Comparison of ENCODE assay signal across 27 mouse cellular contexts in genomic region chr3:52845166-52845565, GRCm38 (mm10).
DNase-seq lines count a peak whose midpoint lies in the region; ATAC-seq and TF ChIP-seq lines count a peak whose summit lies in the region.
"Had no signal": no experiment of that assay in that cellular context is flagged by ENCODE, and none has a peak within 500 bp of the region (broad histone marks: within the 10 kb centered on the region; RNA-seq: fewer than 3 reads in every experiment).

No protein-coding gene starts in this region.

- no peak for TF ChIP-seq POLR2A in thymus, adult 2 months (IDR thresholded peaks at IDR 0.05; ENCODE audit: control insufficient read depth, extremely low read depth, insufficient read depth, low read length, poor library complexity)

- no peak overlapping the region for H3K4me3 ChIP-seq in thymus, adult 2 months (ENCODE audit: control insufficient read depth, insufficient read depth, low read length)
- H3K4me3 ChIP-seq in heart, embryonic 11.5 days (ENCODE audit: low read depth, low read length): no peak overlapping the region
- H3K4me3 ChIP-seq: embryonic facial prominence, embryonic 12.5 days; embryonic facial prominence, embryonic 15.5 days; gastrocnemius, adult 2 months; heart, embryonic 13.5 days had no signal

- no peak for ATAC-seq in heart, embryonic 11.5 days (replicated peaks; ENCODE audit: insufficient number of reproducible peaks, low FRiP score, low TSS enrichment)
- ATAC-seq: forebrain, embryonic 14.5 days; forebrain, postnatal 0 days; hindbrain, postnatal 0 days; Patski had no signal

- no peak overlapping the region for H3K4me2 ChIP-seq in heart, embryonic 11.5 days
- H3K4me2 ChIP-seq: embryonic facial prominence, embryonic 12.5 days; embryonic facial prominence, embryonic 15.5 days; heart, embryonic 13.5 days; hindbrain, embryonic 14.5 days had no signal

- H3K9me3 ChIP-seq in heart, embryonic 11.5 days (replicated peaks; ENCODE audit: control insufficient read depth, low read length): no peaks in the 10 kb centered on the region
- H3K9me3 ChIP-seq: embryonic facial prominence, embryonic 12.5 days; embryonic facial prominence, embryonic 15.5 days; heart, embryonic 13.5 days had no signal

- no peaks in the 10 kb centered on the region for H3K27me3 ChIP-seq in thymus, adult 2 months (ENCODE audit: control insufficient read depth, insufficient read depth, low read length)
- no peaks in the 10 kb centered on the region for H3K27me3 ChIP-seq in heart, embryonic 11.5 days (ENCODE audit: control insufficient read depth, insufficient read depth, low read length)
- H3K27me3 ChIP-seq: CH12.LX; embryonic facial prominence, embryonic 12.5 days; heart, embryonic 13.5 days; Patski had no signal

- peak; percentile 25 for DNase-seq in thymus, adult 2 months
- DNase-seq in thymus, adult 18-20 months: no peak
- peak; percentile 35 for DNase-seq in naive thymus-derived CD4-positive, alpha-beta T cell, adult 2 months (ENCODE audit: low read depth)
- peak; percentile 58 for DNase-seq in thymus, postnatal 14 days
- DNase-seq in left cerebral cortex, postnatal 36 days (ENCODE audit: low spot score in 2 of 2): no peak
- no peak for DNase-seq in adrenal gland, postnatal 10 days
- DNase-seq: adrenal gland, postnatal 14 days; cerebellum, adult 11 months; cerebellum, adult 2 months; cerebellum, adult 9-11 months; cerebellum, postnatal 25 days; forebrain, postnatal 0 days; gastrocnemius, adult 2 months; gastrocnemius, postnatal 14 days; heart, adult 11 months; heart, postnatal 14 days; heart, postnatal 4 days had no signal

- no peak overlapping the region for H3K27ac ChIP-seq in thymus, adult 2 months (ENCODE audit: control insufficient read depth, insufficient read depth, low read length)
- H3K27ac ChIP-seq in heart, embryonic 11.5 days (ENCODE audit: low read depth, low read length): no peak overlapping the region
- H3K27ac ChIP-seq: embryonic facial prominence, embryonic 12.5 days; embryonic facial prominence, embryonic 15.5 days; gastrocnemius, adult 2 months; heart, embryonic 13.5 days; hindbrain, embryonic 14.5 days; hindbrain, postnatal 0 days had no signal

- no peak for TF ChIP-seq CTCF in thymus, adult 2 months (IDR thresholded peaks at IDR 0.05; ENCODE audit: borderline replicate concordance, control insufficient read depth, extremely low read depth, insufficient read depth, low read length, poor library complexity)

- intact Hi-C loops in left cerebral cortex, postnatal 36 days (cut with DNase I): no loop called here

- H3K4me1 ChIP-seq in thymus, adult 2 months (replicated peaks; ENCODE audit: control insufficient read depth, insufficient read depth, low read length): peaks cover 17% of the 10 kb centered on the region
- 0 out of 2 replicates have a peak, but pooled peaks cover under 1% of the 10 kb centered on the region for H3K4me1 ChIP-seq in heart, embryonic 11.5 days (ENCODE audit: control insufficient read depth, insufficient read depth, low read length)
- H3K4me1 ChIP-seq: embryonic facial prominence, embryonic 12.5 days; embryonic facial prominence, embryonic 15.5 days had no signal

- no peaks in the 10 kb centered on the region for H3K36me3 ChIP-seq in thymus, adult 2 months (ENCODE audit: control insufficient read depth, insufficient read depth, low read length)
- no peaks in the 10 kb centered on the region for H3K36me3 ChIP-seq in heart, embryonic 11.5 days (ENCODE audit: control insufficient read depth, insufficient read depth, low read length)
- H3K36me3 ChIP-seq: embryonic facial prominence, embryonic 12.5 days; embryonic facial prominence, embryonic 15.5 days; G1E; heart, embryonic 13.5 days had no signal

- H3K9ac ChIP-seq in heart, embryonic 11.5 days (ENCODE audit: low read depth, low read length): no peak overlapping the region
- H3K9ac ChIP-seq: embryonic facial prominence, embryonic 12.5 days; embryonic facial prominence, embryonic 15.5 days; forebrain, postnatal 0 days; heart, embryonic 13.5 days; hindbrain, embryonic 14.5 days had no signal

Comparison
In these comparisons a context has a peak if more than half of its experiments do, and no peak if none do; other contexts are left out.
1. DNase-seq: peak in thymus, adult 2 months (single experiment), naive thymus-derived CD4-positive, alpha-beta T cell, adult 2 months (single experiment) and thymus, postnatal 14 days (single experiment); none in thymus, adult 18-20 months (0 of 2), left cerebral cortex, postnatal 36 days (0 of 2) and adrenal gland, postnatal 10 days (single experiment).